Mouse (Mus musculus): ENCODE data around the gene Tns1.

DNA sequence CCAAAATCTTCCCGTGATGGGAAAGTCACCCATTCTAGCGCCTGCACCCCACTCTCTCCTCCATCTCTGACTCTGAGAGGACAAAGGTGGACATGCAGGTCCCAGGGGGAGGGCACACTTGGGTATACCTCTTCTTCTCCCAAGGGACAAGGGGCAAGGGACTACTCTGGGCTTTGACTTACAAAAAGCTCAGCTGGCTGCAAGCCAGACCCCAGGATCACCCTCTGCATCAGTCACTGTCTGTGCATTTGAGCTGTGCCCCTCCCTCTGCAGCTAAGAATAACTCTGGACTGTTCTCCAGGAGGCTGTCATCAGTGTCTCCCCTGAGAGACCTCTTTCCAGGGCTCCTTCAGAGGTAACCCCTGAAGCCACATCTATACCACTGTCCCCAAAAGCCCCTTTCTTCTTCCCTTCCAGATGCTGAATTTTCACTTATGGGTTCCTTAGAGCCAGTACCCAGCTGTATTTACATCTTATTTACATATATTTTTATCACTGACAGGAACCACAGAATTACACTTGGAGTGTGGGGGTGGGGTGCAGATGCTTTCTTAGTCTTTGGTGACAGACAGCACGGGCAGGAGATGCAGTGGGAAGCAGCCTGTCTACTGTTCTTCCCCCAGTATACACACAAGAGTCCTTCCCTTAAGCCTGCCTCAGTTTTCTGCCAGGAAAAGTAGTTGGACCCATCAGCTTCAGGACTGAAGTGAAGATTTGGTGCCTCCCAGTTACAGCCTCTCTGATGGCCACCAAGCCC, 81.4 kb downstream of the Tns1 start:
- TF ChIP-seq CTCF (IDR thresholded peaks at IDR 0.05 in 2 of 3, conservative IDR thresholded peaks at IDR 0.05 in 1 of 3; ENCODE audit: control insufficient read depth in 1 of 3, insufficient read depth in 1 of 3, low read depth in 2 of 3, low read length in 3 of 3, poor library complexity in 1 of 3, severe bottlenecking in 1 of 3) = no peak
- no peak for TF ChIP-seq SIN3A (IDR thresholded peaks at IDR 0.05; ENCODE audit: low read length)
- no peak for TF ChIP-seq MYC (IDR thresholded peaks at IDR 0.05; ENCODE audit: low read depth, low read length)
- no peak for TF ChIP-seq HCFC1 (IDR thresholded peaks at IDR 0.05; ENCODE audit: low read depth, low read length)
